Mouse (Mus musculus) kidney, postnatal 10 days (tissue): ENCODE results near the gene Alx3.

Experiments used
- DNase-seq: peaks from one replicate; pipeline ENCODE4 v3.0.0; 2021; ENCODE audit warnings: mixed read lengths

Alx3 gene

DNA sequence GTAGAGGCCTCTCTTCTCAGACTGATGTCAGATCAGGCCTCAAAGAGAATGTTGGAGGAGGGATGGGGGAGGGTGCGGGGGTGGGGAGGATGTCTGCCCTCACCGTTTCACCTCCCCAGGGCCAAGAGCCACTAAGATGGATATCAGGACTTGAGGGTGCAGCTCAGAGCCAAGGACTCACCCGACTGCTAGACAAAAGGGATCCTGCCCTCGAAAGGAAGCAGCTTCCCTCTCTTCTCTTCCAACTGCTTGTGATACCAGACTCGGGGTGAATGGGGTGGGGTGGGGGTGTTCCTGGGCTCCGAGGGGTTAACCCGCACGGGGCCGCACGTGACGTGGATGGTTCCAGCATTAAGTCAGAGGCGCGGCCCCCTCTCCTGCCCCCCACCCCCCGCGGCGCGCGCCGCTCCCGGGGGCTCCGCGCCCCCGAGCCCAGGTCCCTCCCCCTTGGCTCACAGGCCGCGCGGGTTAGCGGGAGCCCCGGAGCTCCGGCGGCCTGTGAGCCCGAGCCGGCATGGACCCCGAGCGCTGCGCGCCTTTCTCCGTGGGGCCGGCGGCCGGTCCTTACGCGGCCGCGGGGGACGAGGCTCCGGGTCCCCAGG is at the start of gene Alx3:
TSS of gene Alx3 (plus strand) at position 370 of the 602 bp plus-strand sequence.
- no peak for DNase-seq

DNA sequence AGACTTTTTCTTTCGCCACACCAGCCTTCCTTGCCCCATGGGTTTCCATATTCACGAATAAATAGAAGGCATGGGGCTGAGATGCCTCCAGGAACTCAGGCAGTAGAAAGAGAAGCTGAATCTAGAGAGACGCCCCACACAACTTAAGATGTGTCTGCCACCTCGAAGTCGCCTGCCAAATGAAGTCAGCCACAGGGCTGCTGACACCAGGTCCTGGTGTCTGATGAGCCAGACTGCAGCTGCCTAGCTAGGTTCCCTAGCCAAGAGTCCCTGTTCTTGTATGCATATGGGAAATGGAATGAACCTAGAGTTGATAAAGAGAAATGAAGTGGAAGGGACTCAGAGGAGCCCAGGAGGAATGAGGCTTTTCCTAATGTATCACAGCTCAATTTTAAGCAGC is 49.6 kb upstream of the Alx3 start:
- no peak for DNase-seq

DNA sequence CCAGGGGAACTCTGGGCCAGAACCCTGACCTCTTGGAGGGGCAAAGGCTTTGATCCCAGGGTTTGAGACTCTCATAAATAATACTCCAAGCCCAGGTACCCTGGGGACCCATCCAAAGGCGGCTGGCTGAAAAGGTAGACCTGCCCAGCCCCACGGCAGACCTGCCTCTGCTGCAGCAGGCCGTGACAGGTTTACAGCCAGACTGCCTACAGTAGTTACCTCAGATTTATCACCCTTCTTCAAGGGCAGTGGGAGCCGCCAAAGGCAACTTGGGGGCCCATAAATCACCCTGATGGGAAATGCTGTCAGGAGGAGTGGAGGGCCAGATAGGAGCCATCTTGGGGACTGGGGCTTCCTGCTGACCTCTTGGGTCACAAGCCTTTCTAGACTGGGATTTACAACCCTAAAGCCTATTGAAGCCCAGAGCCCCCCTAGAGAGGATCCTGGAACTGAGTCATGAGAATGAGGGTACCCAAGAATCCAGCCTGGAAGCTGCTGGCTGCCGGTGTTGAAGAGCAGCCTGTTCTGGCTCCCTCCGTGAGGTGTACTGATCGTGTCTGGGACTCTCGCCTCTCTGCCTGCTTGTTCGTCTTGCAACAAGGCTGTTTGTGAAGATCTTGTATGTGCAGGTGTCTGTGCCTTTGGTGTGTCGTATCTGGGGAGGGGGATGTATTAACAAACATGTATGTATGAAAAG is 49.0 kb upstream of the Alx3 start:
- peak; percentile 48 for DNase-seq

DNA sequence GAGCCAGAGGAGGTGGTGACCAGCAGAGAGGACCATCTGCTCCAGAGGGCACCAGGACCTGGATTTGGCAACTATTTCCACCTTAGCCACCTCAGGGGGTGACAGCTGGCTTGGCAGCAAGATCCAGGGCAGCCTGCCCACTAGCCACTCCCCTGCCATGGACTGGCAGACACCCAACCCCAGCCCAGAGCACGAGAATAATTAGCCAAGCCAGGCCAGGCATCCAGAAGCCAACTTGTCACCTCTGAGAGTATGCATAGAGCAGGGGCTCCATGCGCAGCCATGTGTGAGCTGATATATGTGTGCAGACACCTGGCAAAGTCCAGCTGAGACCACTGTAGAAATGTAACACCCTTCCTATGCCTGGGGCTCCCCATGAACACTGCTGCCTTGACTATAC is 47.9 kb upstream of the Alx3 start:
- peak; percentile 67 for DNase-seq

DNA sequence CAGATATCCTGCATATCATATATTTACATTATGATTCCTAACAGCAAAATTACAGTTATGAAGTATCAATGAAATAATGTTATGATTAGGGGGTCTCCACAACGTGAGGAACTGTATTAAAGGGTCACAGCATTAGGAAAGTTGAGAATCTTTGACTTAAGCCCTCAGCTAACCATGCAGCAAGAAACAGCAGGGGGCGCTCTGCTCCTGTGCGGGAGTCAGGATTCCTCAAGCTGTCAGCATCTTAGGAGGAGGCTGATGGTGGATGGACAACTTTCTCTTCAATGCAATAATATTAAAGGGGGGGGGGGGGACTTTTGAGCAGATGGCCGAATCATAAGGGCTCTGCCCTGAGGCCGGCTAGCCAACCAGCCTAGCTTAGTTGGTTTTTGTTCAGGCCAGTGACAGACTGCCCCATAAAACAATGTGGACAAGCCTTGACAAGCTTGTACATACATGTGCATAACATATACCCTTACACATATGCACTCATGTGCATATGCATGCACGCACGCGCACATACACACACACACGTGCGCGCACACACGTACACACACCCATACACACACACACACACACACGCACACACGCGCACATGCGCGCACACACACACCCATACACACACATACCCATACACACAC is 44.3 kb upstream of the Alx3 start:
- peak; percentile 86 for DNase-seq

DNA sequence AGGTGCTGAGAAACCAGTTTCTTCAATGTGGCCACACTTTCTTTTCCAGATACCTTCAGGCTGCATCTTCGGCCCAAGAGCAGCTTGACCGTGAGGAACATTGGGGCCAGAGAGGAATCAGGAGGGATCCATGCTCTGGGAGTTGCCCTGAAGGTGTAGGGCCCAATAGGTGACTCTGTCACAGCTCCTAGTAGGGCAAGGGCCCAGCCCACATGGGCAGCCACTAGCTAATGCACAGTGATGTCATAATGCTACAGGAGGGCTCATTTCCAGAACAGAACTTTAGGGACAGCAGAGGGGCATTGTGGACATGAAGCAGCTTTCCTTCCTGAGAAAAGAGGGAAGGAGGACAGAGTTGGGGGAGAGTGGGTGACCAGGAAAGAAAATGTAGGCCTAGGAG is 40.0 kb upstream of the Alx3 start, which contains the start of gene Ubl4b:
TSS of gene Ubl4b (minus strand) at position 232 of the 400 bp plus-strand sequence.
- DNase-seq: no peak

DNA sequence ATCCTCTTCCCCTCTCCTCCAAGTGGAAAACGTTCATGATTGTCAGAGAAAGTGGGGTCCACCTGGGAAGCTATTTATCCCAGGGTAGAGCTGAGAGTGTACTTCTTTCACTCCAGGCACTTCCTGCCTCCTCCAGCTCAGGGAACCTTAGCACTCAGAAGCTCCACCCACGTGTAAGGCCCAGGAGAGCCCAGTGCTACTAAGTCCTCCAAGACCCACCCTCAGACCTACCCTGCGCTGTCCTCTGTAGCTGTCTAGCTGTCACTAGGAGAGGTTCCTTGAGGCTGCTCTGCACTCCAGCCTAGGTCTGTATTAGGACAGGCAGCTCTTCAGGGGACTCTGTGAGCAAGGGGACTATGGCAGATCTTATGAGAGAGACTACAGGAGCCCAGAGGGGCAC is 36.1 kb upstream of the Alx3 start:
- DNase-seq: no peak

DNA sequence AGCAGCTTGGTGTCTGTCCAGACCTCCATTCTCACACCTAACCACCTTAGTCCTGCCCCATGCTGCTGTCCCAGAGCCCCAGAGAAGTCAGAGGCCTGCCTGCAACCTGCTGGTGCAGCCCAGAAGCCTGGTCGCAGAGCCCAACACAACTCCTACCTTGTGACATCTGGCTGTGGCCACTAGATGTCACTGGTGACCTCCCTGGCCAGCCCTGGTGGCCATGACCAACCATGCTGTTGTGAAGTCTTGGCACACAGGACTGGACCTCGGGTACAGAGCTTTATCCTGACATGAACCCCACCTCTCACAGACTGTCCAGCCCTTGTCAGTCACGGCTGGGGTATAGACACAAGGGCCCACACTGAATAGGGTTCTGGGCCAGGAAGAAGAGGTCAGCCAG is 35.6 kb upstream of the Alx3 start:
- DNase-seq: peak; percentile 81

DNA sequence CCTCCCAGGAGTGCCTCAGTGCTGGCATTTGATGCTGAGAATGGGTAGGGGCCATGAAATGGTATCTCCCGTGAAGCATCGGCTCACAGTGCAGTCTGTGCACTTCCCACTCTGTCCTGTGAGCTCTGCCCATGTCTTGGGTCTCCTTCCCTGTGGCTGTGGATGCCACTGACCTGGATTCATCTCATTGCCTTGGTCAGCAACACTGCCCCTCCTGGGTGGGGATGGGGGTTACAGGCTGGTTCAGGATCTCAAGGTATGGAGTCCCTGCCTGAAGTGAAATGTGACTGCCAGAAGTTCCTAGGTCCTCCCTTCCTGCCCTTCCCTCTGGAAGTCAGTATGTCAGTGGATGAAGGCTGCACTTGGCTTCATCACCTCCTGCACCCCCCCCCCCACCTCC is 32.7 kb upstream of the Alx3 start:
- DNase-seq: no peak

DNA sequence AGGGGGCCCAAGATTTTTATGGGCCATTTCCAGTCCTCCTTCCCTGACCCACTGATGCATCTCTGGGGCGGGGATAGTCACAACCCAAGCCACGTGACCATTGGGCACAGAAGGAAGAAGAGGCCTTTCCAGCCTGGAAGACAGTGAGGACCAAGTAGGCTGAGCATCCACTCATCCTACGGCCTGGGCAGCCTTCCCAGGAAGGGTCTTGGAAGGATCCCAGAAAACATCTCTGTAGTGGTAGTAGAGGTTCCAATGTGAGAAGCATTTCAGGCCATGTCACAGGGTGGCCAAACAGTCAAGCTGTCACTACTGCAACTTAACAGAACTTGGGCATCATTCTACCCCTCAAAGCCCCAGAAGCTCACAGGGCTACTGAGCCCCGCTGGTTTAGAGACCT is 32.2 kb upstream of the Alx3 start:
- DNase-seq: no peak

DNA sequence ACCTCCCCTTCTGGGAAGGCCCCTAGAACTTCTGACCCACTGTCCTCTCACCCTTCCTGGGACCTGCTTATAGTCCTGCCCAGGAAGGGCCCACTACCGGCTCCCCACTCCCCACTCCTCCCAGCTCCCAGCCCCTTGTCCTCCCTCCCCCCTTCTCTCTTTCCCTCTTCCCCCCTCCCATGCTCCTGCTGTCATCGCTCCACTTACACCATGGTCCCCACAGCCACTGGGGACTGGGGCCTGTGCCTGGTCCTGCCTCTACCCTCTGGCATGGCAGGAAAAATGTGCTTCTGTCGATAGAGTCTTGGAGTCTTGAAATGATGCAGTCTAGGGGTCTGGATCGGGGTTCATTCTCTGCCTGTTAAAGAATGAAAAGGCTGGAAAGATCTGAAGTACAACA is 31.0 kb upstream of the Alx3 start:
- no peak for DNase-seq

DNA sequence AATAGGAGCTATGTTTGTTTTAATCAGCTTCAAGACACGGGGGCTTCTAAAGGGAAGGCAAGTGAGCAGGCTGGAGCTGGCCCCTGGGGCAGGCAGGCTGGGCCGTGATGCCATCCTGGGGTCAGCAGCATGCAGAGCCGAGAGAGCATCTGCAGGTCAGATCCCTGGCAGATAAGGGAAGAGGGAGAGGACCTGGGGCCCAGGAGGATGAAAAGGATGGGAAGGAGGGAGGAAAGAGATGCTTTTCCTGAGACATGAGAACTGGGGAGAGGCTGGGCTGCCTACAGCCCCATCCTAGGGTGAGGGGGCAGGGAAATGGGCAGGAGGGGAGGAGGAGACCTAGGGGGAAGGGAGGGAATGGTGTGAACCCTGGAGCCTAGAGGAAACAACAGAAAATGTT is 29.5 kb upstream of the Alx3 start:
- no peak for DNase-seq

DNA sequence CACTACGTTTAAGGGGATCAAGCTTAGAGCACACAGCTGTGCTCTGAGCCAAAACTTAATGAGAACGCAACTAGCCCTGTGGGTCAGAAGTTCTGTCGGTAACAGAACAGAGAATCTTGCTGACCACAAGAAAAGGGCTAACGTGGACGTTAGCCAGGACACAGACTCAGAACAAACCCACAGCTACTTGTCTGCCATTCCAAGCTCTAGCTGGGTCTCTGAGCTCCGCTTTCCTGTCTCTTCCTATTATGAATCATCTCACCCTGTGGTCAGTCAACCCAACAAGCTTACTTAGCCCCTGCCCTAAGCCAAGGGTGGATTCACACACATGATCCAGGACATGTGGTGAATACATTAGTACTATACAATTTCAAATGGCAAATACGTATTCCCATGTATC is 27.1 kb upstream of the Alx3 start:
- no peak for DNase-seq

DNA sequence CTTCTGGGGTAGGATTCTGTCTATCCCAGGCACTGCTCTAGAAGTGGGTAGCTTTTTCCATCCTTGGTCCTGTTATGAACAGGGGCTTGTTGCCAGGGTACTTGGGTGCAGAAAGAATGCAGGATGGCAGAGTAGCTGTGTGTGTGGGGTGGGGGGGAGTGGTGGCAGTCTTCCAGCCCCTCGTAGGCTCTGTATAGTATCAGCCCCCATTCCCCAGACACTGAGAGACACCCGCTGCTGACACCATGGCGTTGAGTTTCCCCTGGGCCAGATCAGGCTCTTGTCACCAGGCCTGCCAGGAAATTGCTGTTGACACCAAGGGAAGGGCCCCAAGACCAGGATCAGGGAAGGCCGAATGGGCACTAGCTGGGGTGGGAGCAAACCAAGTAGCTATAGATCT is 26.1 kb upstream of the Alx3 start:
- no peak for DNase-seq

DNA sequence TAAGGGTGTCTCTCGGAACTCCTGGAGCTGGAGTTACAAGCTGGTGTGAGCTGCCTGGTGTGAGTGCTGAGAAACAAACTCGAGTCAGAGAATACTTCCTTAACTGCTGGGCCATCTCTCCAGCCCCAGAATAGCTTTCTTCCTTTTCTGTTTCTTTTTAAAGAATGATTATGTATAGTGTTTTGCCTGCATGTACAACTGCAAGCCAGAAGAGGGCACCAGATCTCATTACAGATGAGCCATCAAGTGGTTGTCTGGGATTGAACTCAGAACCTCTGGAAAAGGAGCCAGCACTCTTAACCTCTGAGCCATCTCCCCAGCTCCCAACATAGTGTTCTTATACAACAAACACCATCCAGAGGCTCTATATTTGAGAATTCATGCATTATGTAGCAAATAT is 23.6 kb upstream of the Alx3 start:
- no peak for DNase-seq

DNA sequence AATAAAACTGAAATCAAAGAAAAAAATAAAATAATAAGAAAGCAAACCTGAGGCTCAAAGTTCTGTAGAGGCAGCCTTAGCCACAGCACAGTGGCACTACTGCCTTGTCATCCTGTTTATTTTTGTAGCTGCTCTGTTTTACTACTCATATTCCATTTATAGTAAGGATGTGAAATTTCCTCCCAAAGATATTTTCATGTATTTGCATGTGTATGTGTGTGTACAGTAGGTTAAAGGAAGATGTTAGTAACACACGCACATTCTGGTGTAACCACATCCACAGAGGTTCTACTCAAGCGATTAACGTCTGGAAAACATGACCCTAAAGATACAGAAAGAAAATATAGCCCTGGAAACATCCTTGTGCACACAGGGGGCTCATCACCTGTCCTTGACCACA is 18.0 kb upstream of the Alx3 start:
- no peak for DNase-seq

DNA sequence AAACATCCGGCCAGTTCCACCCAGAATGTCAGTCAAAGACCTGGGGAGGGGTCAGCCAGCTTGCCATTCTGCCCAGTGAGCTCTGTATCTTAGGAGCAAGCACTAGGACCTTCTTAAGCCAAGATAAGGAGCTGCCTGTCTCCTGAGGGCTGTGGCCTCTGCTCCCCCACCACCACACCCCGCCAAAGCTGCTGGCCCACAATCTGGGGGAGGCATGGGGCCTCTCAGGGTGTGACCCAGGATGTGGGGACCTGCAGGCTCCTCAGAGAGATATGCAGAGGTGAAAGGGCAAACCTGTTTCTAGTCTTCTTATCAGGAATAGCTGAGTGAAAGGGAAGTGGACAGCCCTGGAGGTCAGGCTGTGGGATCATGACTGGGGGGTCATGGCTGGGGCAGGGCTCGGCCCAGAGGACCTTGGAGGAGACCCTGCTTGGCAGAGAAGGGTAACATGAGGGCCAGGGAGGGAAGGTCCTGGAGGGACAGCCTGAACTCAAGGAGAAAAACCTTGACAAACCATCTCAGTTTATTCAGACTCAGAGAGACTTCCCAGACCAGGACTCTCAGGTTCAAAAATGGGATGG is 16.9 kb upstream of the Alx3 start:
- DNase-seq: no peak

DNA sequence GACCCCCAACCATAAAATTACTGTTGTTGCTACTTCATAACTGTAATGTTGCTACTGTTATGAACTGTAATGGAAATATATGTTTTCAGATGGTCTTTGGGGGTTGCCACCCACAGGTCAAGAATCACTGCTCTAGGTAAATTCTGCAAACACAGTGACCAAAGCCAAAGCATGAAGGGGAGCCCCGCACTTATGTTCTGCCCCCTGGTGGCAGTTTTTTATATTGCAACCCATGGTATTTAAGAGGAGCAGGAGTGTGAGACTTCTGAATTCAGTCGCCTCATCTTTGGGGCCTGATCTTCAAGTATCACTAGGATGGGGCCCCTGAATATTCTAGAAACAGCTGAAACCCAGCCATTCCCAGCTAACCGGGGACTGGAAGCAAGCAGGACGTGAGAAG is 15.4 kb upstream of the Alx3 start:
- DNase-seq: peak; percentile 79

DNA sequence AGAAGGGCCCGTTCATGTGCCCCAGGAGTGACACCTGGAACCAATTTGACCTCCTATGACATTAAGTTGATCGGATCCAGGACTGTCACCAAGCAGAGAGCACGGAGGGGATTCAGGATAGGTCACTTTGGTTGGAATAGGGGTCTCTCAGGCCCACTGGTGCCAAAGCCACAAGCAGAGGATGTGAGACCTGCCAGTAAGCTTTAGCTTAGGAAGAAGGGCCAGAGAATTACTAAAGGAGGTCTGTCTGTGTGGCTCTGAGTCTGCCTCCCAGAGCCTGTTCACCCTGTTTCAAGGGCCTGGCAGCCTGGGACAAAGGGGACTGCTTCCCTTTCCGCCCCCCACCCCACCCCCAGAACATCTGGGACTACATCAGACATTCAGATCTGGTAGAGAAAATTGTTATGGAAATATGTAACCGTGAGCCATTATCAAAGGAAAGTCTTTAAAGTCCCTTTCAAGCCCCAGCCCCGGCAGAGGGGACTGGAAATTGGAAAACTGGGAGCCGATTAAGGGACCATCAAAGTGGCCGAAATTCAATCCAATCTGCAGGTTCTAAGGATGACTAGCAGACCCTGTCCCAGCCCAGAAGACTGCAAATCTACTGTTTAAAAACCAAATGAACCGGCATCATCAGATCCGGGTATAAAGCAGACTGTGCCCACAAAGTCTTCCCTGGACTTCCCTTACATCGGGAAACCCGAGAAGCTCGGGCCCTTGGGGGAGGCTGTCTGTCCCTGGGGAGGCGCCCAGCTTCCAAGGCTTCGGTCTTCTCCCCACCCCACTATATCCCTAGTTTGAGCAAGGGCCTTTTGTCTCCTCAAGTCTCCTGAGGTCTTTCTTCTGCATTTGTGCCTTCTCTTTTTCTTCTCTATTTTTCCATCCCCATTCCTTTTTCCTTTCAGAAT is 13.5 kb upstream of the Alx3 start:
- no peak for DNase-seq

DNA sequence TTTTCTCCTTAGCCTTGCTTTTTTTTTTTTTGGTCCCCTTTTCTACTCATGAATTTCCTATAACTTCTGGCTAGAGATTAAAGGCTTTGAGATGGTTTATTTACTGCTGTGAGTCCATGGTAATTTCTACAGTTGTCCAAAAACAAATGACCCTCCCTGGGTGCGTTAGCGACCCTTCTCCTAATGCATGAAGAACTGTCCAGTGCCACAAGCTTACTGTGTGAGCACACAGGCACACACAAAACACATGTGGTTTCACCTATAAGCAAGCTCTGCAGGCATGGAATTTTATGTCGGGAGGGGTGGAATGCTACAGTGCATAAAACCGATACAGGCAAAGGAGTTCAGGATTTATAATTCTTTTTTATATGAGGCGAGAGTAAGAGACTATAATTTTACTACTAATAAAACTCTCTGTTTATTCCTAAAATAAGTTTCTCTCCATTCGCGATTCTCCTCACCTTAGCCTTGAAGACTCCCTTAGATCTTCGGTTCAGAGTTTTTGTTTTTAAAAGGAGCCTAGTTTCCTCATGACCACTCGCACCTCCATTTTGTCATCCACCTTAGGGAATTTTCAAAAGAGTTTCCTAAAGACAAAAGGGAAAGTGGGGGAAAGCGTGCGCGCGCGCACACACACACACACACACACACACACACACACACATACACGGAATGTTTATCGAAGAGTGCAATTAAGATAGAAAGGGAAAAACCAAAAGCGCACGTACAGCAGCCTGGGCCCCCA is 12.5 kb upstream of the Alx3 start:
- no peak for DNase-seq

DNA sequence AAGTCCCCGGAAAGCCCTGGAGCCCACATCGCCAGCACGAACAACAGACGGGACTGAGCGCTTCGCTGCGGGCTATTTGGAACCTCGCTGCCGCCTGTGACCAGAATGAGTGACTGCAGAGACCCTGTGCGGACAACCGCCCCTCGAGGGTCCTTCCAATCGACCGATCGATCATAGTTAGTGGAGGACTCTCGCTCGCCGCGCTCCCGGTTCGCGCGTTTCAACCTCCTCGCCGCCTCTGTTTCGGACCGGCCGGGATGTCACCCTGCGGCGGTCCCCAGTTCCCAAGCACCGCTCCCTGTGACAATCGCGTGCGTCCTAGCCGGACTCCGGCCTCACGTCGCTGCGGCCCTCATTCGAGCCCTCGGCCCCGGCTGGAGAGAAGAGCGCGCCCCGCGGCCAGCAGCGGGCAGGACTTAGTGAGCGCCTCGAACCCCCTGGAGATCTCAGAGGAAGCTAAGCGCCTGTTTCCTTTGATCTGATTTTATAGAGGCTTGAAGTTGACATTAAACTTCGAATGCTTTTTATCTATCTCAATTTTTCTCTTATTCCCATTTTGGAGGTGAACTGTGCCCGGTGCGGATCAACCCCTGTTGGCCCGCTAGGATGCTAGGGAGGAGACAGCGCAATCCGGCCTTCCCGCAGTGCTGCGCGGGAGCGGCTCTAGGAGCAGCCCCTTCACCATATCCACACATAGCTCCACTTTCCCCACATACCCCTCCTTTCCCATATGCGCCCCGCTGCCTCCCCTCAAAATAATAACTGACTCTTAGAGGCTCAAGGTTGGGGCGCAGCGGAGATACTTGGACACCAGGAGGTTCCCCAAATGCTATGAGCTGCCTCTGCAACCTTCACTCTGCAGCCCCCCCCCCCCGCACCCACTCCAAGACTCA is 11.7 kb upstream of the Alx3 start:
- peak; percentile 40 for DNase-seq
